Mouse (Mus musculus): ENCODE measurements around the gene Sde2.

DNA sequence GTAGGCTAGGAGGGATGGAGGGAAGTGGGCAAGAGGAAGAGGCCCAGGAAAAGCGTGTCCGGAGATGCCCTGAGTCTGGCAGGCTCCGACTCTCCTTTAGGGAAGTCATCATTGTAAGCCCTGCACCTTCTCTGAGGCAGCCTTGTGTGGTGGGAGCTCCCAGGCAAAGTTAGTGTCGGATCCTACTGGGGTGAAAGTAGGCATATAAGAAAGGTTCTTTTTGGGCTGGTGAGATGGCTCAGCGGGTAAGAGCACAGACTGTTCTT, 53.8 kb downstream of the Sde2 start:
- TF ChIP-seq POLR2A (IDR thresholded peaks at IDR 0.05; ENCODE audit: borderline replicate concordance, extremely low read depth, low read depth, low read length) (no peak), CTCF (IDR thresholded peaks at IDR 0.05; ENCODE audit: insufficient read depth, low read length) (no peak)
